Mouse (Mus musculus): Measurements from ENCODE around the gene Cxcr5.

DNA sequence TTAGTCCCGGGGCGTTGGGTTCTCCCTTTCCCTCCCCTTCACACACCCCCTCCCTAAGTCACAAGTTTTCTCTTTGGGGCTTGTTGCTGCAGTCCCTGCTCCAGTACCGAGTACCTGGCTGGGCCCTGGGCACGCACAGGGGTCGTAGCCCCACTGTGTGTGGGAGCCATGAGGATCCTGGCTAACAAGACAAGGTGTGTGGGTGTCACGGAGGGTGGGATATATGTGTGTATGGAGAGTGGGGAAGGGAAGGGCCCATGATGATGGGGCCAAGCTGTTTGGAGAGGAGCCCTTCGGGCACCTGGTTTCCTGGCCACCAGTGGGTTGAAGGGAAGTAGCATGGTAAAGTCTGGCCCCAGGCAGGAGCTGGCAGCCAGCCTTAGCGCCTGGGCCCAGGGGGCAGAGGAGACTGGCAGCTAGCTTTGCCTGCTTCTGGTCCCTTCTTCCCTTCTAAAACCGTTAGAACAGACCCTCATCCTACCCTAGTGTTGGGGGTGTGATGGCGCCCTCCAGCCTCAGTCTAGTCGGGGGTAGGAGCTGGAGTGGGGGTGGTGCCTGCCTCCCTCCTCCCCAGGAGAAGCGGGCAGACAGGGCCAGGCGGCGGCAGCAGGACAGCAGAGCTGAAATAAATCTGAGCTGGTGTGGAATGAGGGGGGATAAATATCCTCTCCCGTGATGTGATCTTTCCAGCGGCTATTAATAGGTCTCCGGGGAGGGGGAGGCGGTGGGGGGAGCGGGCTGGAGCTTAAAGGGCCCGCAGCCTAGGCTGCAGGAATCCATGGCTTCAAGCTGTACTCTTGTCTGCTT, 62.1 kb downstream of the Cxcr5 start:
- peak; percentile 85 for TF ChIP-seq POLR2A (IDR thresholded peaks at IDR 0.05; ENCODE audit: low read depth, low read length)
- TF ChIP-seq CTCF (IDR thresholded peaks at IDR 0.05; ENCODE audit: borderline replicate concordance, insufficient read depth, low read length) = no peak

All from embryonic fibroblast, embryonic 13.5 days (primary cell).